Mouse (Mus musculus) testis, adult 2 months (tissue): ENCODE data around the gene Dydc1.

Source experiments
- CTCF ChIP-seq: fragments of 200-500 bp; IDR thresholded peaks from 2 replicates; pipeline ENCODE4 v1.5.1; 2012; ENCODE audit warnings: low read depth, mild to moderate bottlenecking, inconsistent platforms, low read length, moderate library complexity; ENCODE audit not compliant: control insufficient read depth, insufficient read depth, insufficient replicate concordance
- POLR2A ChIP-seq: fragments of 200-500 bp; IDR thresholded peaks from 2 replicates; pipeline ENCODE4 v1.6.1; 2012; ENCODE audit warnings: low read depth, mild to moderate bottlenecking, inconsistent platforms, low read length, moderate library complexity; ENCODE audit not compliant: control insufficient read depth

- TF ChIP-seq POLR2A, result no peak
- TF ChIP-seq CTCF, result no peak
Measured at GRCm38 (mm10) chr14:41112944-41113343, 40.2 kb downstream of the Dydc1 start.
